Mouse (Mus musculus): ENCODE measurements around the gene Ucp3.
A peak's percentile ranks its signal among the peaks of the same experiment; 100 is the strongest.
"Not testable (repeated sequence)": the region's sequence is repeated elsewhere in the genome, so short reads cannot be mapped to it uniquely, and the experiment has no call there.

The Ucp3 gene

GRCm38 (mm10) chr7:100473846-100474454 lies 1.2 kb downstream of the Ucp3 start:
- no peak for DNase-seq (ENCODE audit: extremely low spot score, low spot score)

- no peak for DNase-seq (ENCODE audit: extremely low spot score, low spot score)
Observed at GRCm38 (mm10) chr7:100474680-100475079, 1.9 kb downstream of the Ucp3 start.

- DNase-seq (ENCODE audit: extremely low spot score, low spot score), result no peak
Observed at GRCm38 (mm10) chr7:100479100-100479822, 6.5 kb downstream of the Ucp3 start.

GRCm38 (mm10) chr7:100479823-100480164 lies 7.0 kb downstream of the Ucp3 start:
- DNase-seq (ENCODE audit: extremely low spot score, low spot score), result no peak

GRCm38 (mm10) chr7:100480175-100480574 lies 7.4 kb downstream of the Ucp3 start:
- no peak for DNase-seq (ENCODE audit: extremely low spot score, low spot score)

GRCm38 (mm10) chr7:100482046-100482445 lies 9.3 kb downstream of the Ucp3 start:
- not testable (repeated sequence) for DNase-seq (ENCODE audit: extremely low spot score, low spot score)

GRCm38 (mm10) chr7:100484493-100484892 lies 11.7 kb downstream of the Ucp3 start:
- no peak for DNase-seq (ENCODE audit: extremely low spot score, low spot score)

- DNase-seq (ENCODE audit: extremely low spot score, low spot score), result no peak
Observed at GRCm38 (mm10) chr7:100487301-100487700, 14.5 kb downstream of the Ucp3 start.

GRCm38 (mm10) chr7:100488474-100489048 lies 15.8 kb downstream of the Ucp3 start:
- no peak for DNase-seq (ENCODE audit: extremely low spot score, low spot score)

GRCm38 (mm10) chr7:100492391-100493116 lies 19.8 kb downstream of the Ucp3 start:
- DNase-seq (ENCODE audit: extremely low spot score, low spot score), result no peak

- peak; percentile 84 for DNase-seq (ENCODE audit: extremely low spot score, low spot score)
Observed at GRCm38 (mm10) chr7:100493117-100493483, 20.3 kb downstream of the Ucp3 start, which contains the start of gene Ucp2. TSS of gene Ucp2 (plus strand) at chr7:100493337.

GRCm38 (mm10) chr7:100493484-100494414 lies 21.0 kb downstream of the Ucp3 start:
- DNase-seq (ENCODE audit: extremely low spot score, low spot score), result peak; percentile 24

- DNase-seq (ENCODE audit: extremely low spot score, low spot score), result no peak
Observed at GRCm38 (mm10) chr7:100494415-100494831, 21.6 kb downstream of the Ucp3 start.

- DNase-seq (ENCODE audit: extremely low spot score, low spot score), result no peak
Observed at GRCm38 (mm10) chr7:100495042-100495441, 22.3 kb downstream of the Ucp3 start.

- peak; percentile 39 for DNase-seq (ENCODE audit: extremely low spot score, low spot score)
Observed at GRCm38 (mm10) chr7:100495581-100496251, 22.9 kb downstream of the Ucp3 start.

GRCm38 (mm10) chr7:100496371-100496770 lies 23.6 kb downstream of the Ucp3 start:
- DNase-seq (ENCODE audit: extremely low spot score, low spot score), result no peak

- no peak for DNase-seq (ENCODE audit: extremely low spot score, low spot score)
Observed at GRCm38 (mm10) chr7:100496791-100497190, 24.0 kb downstream of the Ucp3 start.

- DNase-seq (ENCODE audit: extremely low spot score, low spot score), result no peak
Observed at GRCm38 (mm10) chr7:100497402-100497801, 24.6 kb downstream of the Ucp3 start.

GRCm38 (mm10) chr7:100497982-100498381 lies 25.2 kb downstream of the Ucp3 start:
- DNase-seq (ENCODE audit: extremely low spot score, low spot score), result no peak

- no peak for DNase-seq (ENCODE audit: extremely low spot score, low spot score)
Observed at GRCm38 (mm10) chr7:100499465-100499864, 26.7 kb downstream of the Ucp3 start.

All from neural tube, embryonic 10.5 days (tissue).